Comparison of ENCODE assay signal across 19 mouse cellular contexts in genomic region chr8:113976626-113977025, GRCm38 (mm10).
DNase-seq lines count a peak whose midpoint lies in the region; ATAC-seq and TF ChIP-seq lines count a peak whose summit lies in the region.
"Had no signal": no experiment of that assay in that cellular context is flagged by ENCODE, and none has a peak within 500 bp of the region (broad histone marks: within the 10 kb centered on the region; RNA-seq: fewer than 3 reads in every experiment).

No protein-coding gene starts in this region.

- no peak for TF ChIP-seq CTCF in hindbrain, postnatal 0 days (IDR thresholded peaks at IDR 0.05; ENCODE audit: low read depth)
- no peak for TF ChIP-seq CTCF in brain, embryonic 14.5 days (IDR thresholded peaks at IDR 0.05; ENCODE audit: borderline replicate concordance, extremely low read depth, insufficient read depth, insufficient read length)

- H3K4me3 ChIP-seq in hindbrain, postnatal 0 days (ENCODE audit: low read length): no peak overlapping the region
- no peak overlapping the region for H3K4me3 ChIP-seq in hindbrain, embryonic 13.5 days
- no peak overlapping the region for H3K4me3 ChIP-seq in lung, embryonic 16.5 days (ENCODE audit: low read length)
- H3K4me3 ChIP-seq in embryonic facial prominence, embryonic 10.5 days: no peak overlapping the region
- H3K4me3 ChIP-seq: embryonic facial prominence, embryonic 12.5 days; forebrain, embryonic 12.5 days had no signal

- H3K36me3 ChIP-seq in hindbrain, postnatal 0 days (ENCODE audit: insufficient read depth, low read length): no peaks in the 10 kb centered on the region
- H3K36me3 ChIP-seq in hindbrain, embryonic 13.5 days: no peaks in the 10 kb centered on the region
- H3K36me3 ChIP-seq in lung, embryonic 16.5 days (ENCODE audit: control insufficient read depth, insufficient read depth, low read length): no peaks in the 10 kb centered on the region
- H3K36me3 ChIP-seq in embryonic facial prominence, embryonic 10.5 days (replicated peaks): no peaks in the 10 kb centered on the region
- H3K36me3 ChIP-seq: embryonic facial prominence, embryonic 12.5 days; forebrain, embryonic 12.5 days had no signal

- TF ChIP-seq POLR2A in brain, embryonic 14.5 days (IDR thresholded peaks at IDR 0.05; ENCODE audit: borderline replicate concordance, extremely low read depth, insufficient read depth, insufficient read length, poor library complexity, severe bottlenecking): no peak

- no peak overlapping the region for H3K27ac ChIP-seq in hindbrain, postnatal 0 days
- no peak overlapping the region for H3K27ac ChIP-seq in hindbrain, embryonic 13.5 days
- peak overlapping the region; percentile 76 for H3K27ac ChIP-seq in lung, embryonic 16.5 days (ENCODE audit: low read length)
- peak overlapping the region; percentile 55; the same call in 1 of the 2 replicates for H3K27ac ChIP-seq in embryonic facial prominence, embryonic 10.5 days (replicated peaks)
- H3K27ac ChIP-seq: embryonic facial prominence, embryonic 12.5 days; forebrain, embryonic 12.5 days; hindbrain, embryonic 14.5 days had no signal

- DNase-seq in hindbrain, postnatal 0 days (ENCODE audit: low spot score): peak; percentile 51
- no peak for DNase-seq in lung, postnatal 10 days
- DNase-seq in brain, embryonic 14.5 days (ENCODE audit: low read depth): peak; percentile 18
- DNase-seq in embryonic facial prominence, embryonic 10.5 days (ENCODE audit: low spot score): no peak
- DNase-seq in MN1 (ENCODE audit: low spot score): no peak
- DNase-seq: adrenal gland, adult 8-10 months; adrenal gland, postnatal 36 days; cerebellum, adult 11 months; cerebellum, adult 8-10 months; cerebellum, postnatal 14 days; embryo, embryonic 11 days; gastrocnemius, postnatal 14 days; heart, postnatal 10 days had no signal

- peaks cover 7% of the 10 kb centered on the region; the same call in 1 of the 2 replicates for H3K4me1 ChIP-seq in hindbrain, postnatal 0 days (ENCODE audit: insufficient read depth, low read length)
- peaks cover 25% of the 10 kb centered on the region for H3K4me1 ChIP-seq in hindbrain, embryonic 13.5 days (replicated peaks)
- H3K4me1 ChIP-seq in lung, embryonic 16.5 days (replicated peaks; ENCODE audit: control insufficient read depth, insufficient read depth, low read length): peaks cover 12% of the 10 kb centered on the region
- H3K4me1 ChIP-seq in embryonic facial prominence, embryonic 10.5 days: peaks cover 48% of the 10 kb centered on the region

- no peak overlapping the region for H3K9ac ChIP-seq in hindbrain, postnatal 0 days (replicated peaks; ENCODE audit: low read length)
- no peak overlapping the region for H3K9ac ChIP-seq in hindbrain, embryonic 13.5 days
- no peak overlapping the region for H3K9ac ChIP-seq in lung, embryonic 16.5 days (ENCODE audit: low read length)
- H3K9ac ChIP-seq: embryonic facial prominence, embryonic 12.5 days; forebrain, embryonic 12.5 days; hindbrain, embryonic 14.5 days had no signal

- H3K9me3 ChIP-seq in hindbrain, postnatal 0 days (ENCODE audit: low read length): no peaks in the 10 kb centered on the region
- peaks cover 5% of the 10 kb centered on the region; the same call in 1 of the 2 replicates for H3K9me3 ChIP-seq in hindbrain, embryonic 13.5 days
- H3K9me3 ChIP-seq in lung, embryonic 16.5 days (ENCODE audit: control insufficient read depth, low read length): no peaks in the 10 kb centered on the region; the same call in 1 of the 2 replicates
- no peaks in the 10 kb centered on the region for H3K9me3 ChIP-seq in embryonic facial prominence, embryonic 10.5 days
- H3K9me3 ChIP-seq: embryonic facial prominence, embryonic 12.5 days had no signal

- 44% methylated on average over 4 of the region's 4 CpGs for WGBS in hindbrain, postnatal 0 days
- 50% methylated on average over 4 of the region's 4 CpGs for WGBS in hindbrain, embryonic 13.5 days
- 13% methylated on average over 4 of the region's 4 CpGs for WGBS in lung, embryonic 16.5 days
- 45% methylated on average over 4 of the region's 4 CpGs for WGBS in embryonic facial prominence, embryonic 10.5 days

- no peak overlapping the region for H3K4me2 ChIP-seq in hindbrain, postnatal 0 days (ENCODE audit: low read depth, low read length)
- no peak overlapping the region for H3K4me2 ChIP-seq in hindbrain, embryonic 13.5 days
- H3K4me2 ChIP-seq in lung, embryonic 16.5 days (ENCODE audit: low read depth, low read length): no peak overlapping the region
- H3K4me2 ChIP-seq: embryonic facial prominence, embryonic 12.5 days; forebrain, embryonic 12.5 days; hindbrain, embryonic 14.5 days had no signal

- no peaks in the 10 kb centered on the region for H3K27me3 ChIP-seq in hindbrain, postnatal 0 days (ENCODE audit: insufficient read depth, low read length)
- peaks cover 3% of the 10 kb centered on the region; the same call in 1 of the 2 replicates for H3K27me3 ChIP-seq in hindbrain, embryonic 13.5 days
- no peaks in the 10 kb centered on the region; the same call in 1 of the 2 replicates for H3K27me3 ChIP-seq in lung, embryonic 16.5 days (ENCODE audit: control insufficient read depth, insufficient read depth, low read depth, low read length)
- H3K27me3 ChIP-seq in embryonic facial prominence, embryonic 10.5 days (replicated peaks; ENCODE audit: low read depth, poor library complexity, severe bottlenecking): peaks cover 8% of the 10 kb centered on the region; the same call in 1 of the 2 replicates
- H3K27me3 ChIP-seq: embryonic facial prominence, embryonic 12.5 days; forebrain, embryonic 12.5 days had no signal

- no peak for ATAC-seq in hindbrain, postnatal 0 days
- ATAC-seq in hindbrain, embryonic 13.5 days (ENCODE audit: low FRiP score): no peak
- peak; percentile 8 for ATAC-seq in lung, embryonic 16.5 days (ENCODE audit: low read depth)
- ATAC-seq: forebrain, embryonic 16.5 days had no signal

Comparison
In these comparisons a context has a peak if more than half of its experiments do, and no peak if none do; other contexts are left out.
1. DNase-seq: peak in hindbrain, postnatal 0 days (single experiment) and brain, embryonic 14.5 days (single experiment); none in lung, postnatal 10 days (single experiment), embryonic facial prominence, embryonic 10.5 days (single experiment) and MN1 (single experiment).
2. H3K27ac ChIP-seq: peak in lung, embryonic 16.5 days (single experiment) and embryonic facial prominence, embryonic 10.5 days (single experiment); none in hindbrain, postnatal 0 days (single experiment) and hindbrain, embryonic 13.5 days (single experiment).